Mouse (Mus musculus): ENCODE measurements around the gene 4931414P19Rik.
"Not testable (repeated sequence)": the region's sequence is repeated elsewhere in the genome, so short reads cannot be mapped to it uniquely, and the experiment has no call there.

The 4931414P19Rik gene

GRCm38 (mm10) chr14:54624976-54625375 lies 19.2 kb upstream of the 4931414P19Rik start:
- DNase-seq, result peak; percentile 65 to 69

- DNase-seq, result no peak
These were observed 17.5 kb upstream of the 4931414P19Rik start for GRCm38 (mm10) chr14:54623334-54623733.

GRCm38 (mm10) chr14:54621133-54621532 lies 15.3 kb upstream of the 4931414P19Rik start, which contains the start of gene Psmb11:
Gene Psmb11 (plus strand): TSS chr14:54621433.
- no peak for DNase-seq

- peak; percentile 92 to 93 for DNase-seq
These were observed 12.1 kb upstream of the 4931414P19Rik start, which contains the start of gene Psmb5 for GRCm38 (mm10) chr14:54617897-54618365. Gene Psmb5 (minus strand): TSS chr14:54618022.

GRCm38 (mm10) chr14:54617152-54617896 lies 11.5 kb upstream of the 4931414P19Rik start:
- DNase-seq, result peak; percentile 54 to 55

- DNase-seq, result no peak
These were observed 10.5 kb upstream of the 4931414P19Rik start for GRCm38 (mm10) chr14:54616226-54616825.

- DNase-seq, result not testable (repeated sequence)
These were observed 8.3 kb upstream of the 4931414P19Rik start for GRCm38 (mm10) chr14:54614130-54614529.

GRCm38 (mm10) chr14:54610648-54611047 lies 4.9 kb upstream of the 4931414P19Rik start:
- DNase-seq, result no peak

- DNase-seq, result peak; percentile 61 to 64
These were observed 4.2 kb upstream of the 4931414P19Rik start for GRCm38 (mm10) chr14:54609962-54610361.

- no peak for DNase-seq
These were observed 3.5 kb upstream of the 4931414P19Rik start for GRCm38 (mm10) chr14:54609245-54609644.

- peak in 1 of 2 experiments; percentile 23 for DNase-seq
These were observed 1.4 kb upstream of the 4931414P19Rik start for GRCm38 (mm10) chr14:54607226-54607625.

- DNase-seq, result peak; percentile 44 to 59
These were observed 2.1 kb downstream of the 4931414P19Rik start for GRCm38 (mm10) chr14:54603686-54604085.

GRCm38 (mm10) chr14:54603038-54603654 lies 2.6 kb downstream of the 4931414P19Rik start:
- DNase-seq, result peak; percentile 97 to 98

- peak; percentile 45 to 62 for DNase-seq
These were observed 3.2 kb downstream of the 4931414P19Rik start for GRCm38 (mm10) chr14:54602613-54603012.

GRCm38 (mm10) chr14:54601601-54602000 lies 4.2 kb downstream of the 4931414P19Rik start:
- no peak for DNase-seq

GRCm38 (mm10) chr14:54597084-54597483 lies 8.7 kb downstream of the 4931414P19Rik start:
- no peak for DNase-seq

- DNase-seq, result peak in 1 of 2 experiments; percentile 26
These were observed 11.0 kb downstream of the 4931414P19Rik start for GRCm38 (mm10) chr14:54594631-54595414.

- DNase-seq, result peak in 1 of 2 experiments; percentile 43
These were observed 11.7 kb downstream of the 4931414P19Rik start for GRCm38 (mm10) chr14:54594055-54594454.

- peak; percentile 66 to 68 for DNase-seq
These were observed 13.4 kb downstream of the 4931414P19Rik start for GRCm38 (mm10) chr14:54592319-54592934.

- DNase-seq, result peak in 1 of 2 experiments; percentile 21
These were observed 14.7 kb downstream of the 4931414P19Rik start for GRCm38 (mm10) chr14:54591056-54591455.

- DNase-seq, result peak; percentile 83 to 88
These were observed 22.0 kb downstream of the 4931414P19Rik start for GRCm38 (mm10) chr14:54583681-54584338.
